Mouse (Mus musculus): Measurements from ENCODE around the gene Aaed1. TPM values are rescaled to one million over a fixed set of nuclear protein-coding genes. Genes with fewer than 3 reads are reported as not detected.
"Not testable (repeated sequence)": the region's sequence is repeated elsewhere in the genome, so short reads cannot be mapped to it uniquely, and the experiment has no call there.

Gene Aaed1
- total and polyA plus RNA-seq, 3 experiments, result 4.2 to 29.9 (median 16.0) TPM

- ATAC-seq (ENCODE audit: extremely low read depth, insufficient number of reproducible peaks, low FRiP score, poor library complexity, severe bottlenecking), result no peak
- Histone ChIP-seq H3K27me3 (ENCODE audit: insufficient read depth, low read length) (0 out of 2 replicates have a peak, but pooled peaks cover 3% of the 10 kb centered on the region), H3K4me3 (ENCODE audit: low read depth, low read length) (no peak overlapping the region), H3K9me3 (replicated peaks) (no peaks in the 10 kb centered on the region), H3K4me1 (ENCODE audit: insufficient read depth, low read depth, low read length) (no peaks in the 10 kb centered on the region), H3K36me3 (replicated peaks) (no peaks in the 10 kb centered on the region)
- no peak for DNase-seq (ENCODE audit: low spot score)
- no peak for TF ChIP-seq GATA1 (IDR thresholded peaks at IDR 0.05; ENCODE audit: borderline replicate concordance, low read length)
- TF ChIP-seq TAL1 (conservative IDR thresholded peaks at IDR 0.05; ENCODE audit: low read depth, low read length), result no peak
- no peak for TF ChIP-seq POLR2AphosphoS5 (IDR thresholded peaks at IDR 0.05; ENCODE audit: insufficient replicate concordance, low read depth, low read length)
- no peak for TF ChIP-seq CTCF (IDR thresholded peaks at IDR 0.05; ENCODE audit: low read depth, low read length)
- no peak for TF ChIP-seq GATA2 (IDR thresholded peaks at IDR 0.05; ENCODE audit: borderline replicate concordance, low read depth, low read length)
Measured at GRCm38 (mm10) chr13:64264586-64264985, 47.9 kb downstream of the Aaed1 start.

- Histone ChIP-seq H3K4me1 (ENCODE audit: insufficient read depth, low read depth, low read length) (no peaks in the 10 kb centered on the region), H3K9me3 (replicated peaks) (no peaks in the 10 kb centered on the region), H3K36me3 (replicated peaks) (no peaks in the 10 kb centered on the region), H3K27me3 (ENCODE audit: insufficient read depth, low read length) (no peaks in the 10 kb centered on the region), H3K4me3 (ENCODE audit: low read depth, low read length) (no peak overlapping the region)
- TF ChIP-seq POLR2AphosphoS5 (IDR thresholded peaks at IDR 0.05; ENCODE audit: insufficient replicate concordance, low read depth, low read length), result no peak
- no peak for TF ChIP-seq GATA2 (IDR thresholded peaks at IDR 0.05; ENCODE audit: borderline replicate concordance, low read depth, low read length)
- no peak for TF ChIP-seq GATA1 (IDR thresholded peaks at IDR 0.05; ENCODE audit: borderline replicate concordance, low read length)
- no peak for TF ChIP-seq CTCF (IDR thresholded peaks at IDR 0.05; ENCODE audit: low read depth, low read length)
- TF ChIP-seq TAL1 (conservative IDR thresholded peaks at IDR 0.05; ENCODE audit: low read depth, low read length), result no peak
- ATAC-seq (ENCODE audit: extremely low read depth, insufficient number of reproducible peaks, low FRiP score, poor library complexity, severe bottlenecking) (no peak), DNase-seq (ENCODE audit: low spot score) (no peak)
Measured at GRCm38 (mm10) chr13:64259903-64260302, 52.6 kb downstream of the Aaed1 start.

- Histone ChIP-seq H3K4me3 (ENCODE audit: low read depth, low read length) (no peak overlapping the region), H3K9me3 (replicated peaks) (no peaks in the 10 kb centered on the region), H3K27me3 (ENCODE audit: insufficient read depth, low read length) (no peaks in the 10 kb centered on the region), H3K4me1 (ENCODE audit: insufficient read depth, low read depth, low read length) (no peaks in the 10 kb centered on the region), H3K36me3 (replicated peaks) (no peaks in the 10 kb centered on the region)
- ATAC-seq (ENCODE audit: extremely low read depth, insufficient number of reproducible peaks, low FRiP score, poor library complexity, severe bottlenecking) (no peak), DNase-seq (ENCODE audit: low spot score) (no peak)
- TF ChIP-seq GATA1 (IDR thresholded peaks at IDR 0.05; ENCODE audit: borderline replicate concordance, low read length) (no peak), POLR2AphosphoS5 (IDR thresholded peaks at IDR 0.05; ENCODE audit: insufficient replicate concordance, low read depth, low read length) (no peak), CTCF (IDR thresholded peaks at IDR 0.05; ENCODE audit: low read depth, low read length) (no peak), TAL1 (conservative IDR thresholded peaks at IDR 0.05; ENCODE audit: low read depth, low read length) (no peak), GATA2 (IDR thresholded peaks at IDR 0.05; ENCODE audit: borderline replicate concordance, low read depth, low read length) (no peak)
Measured at GRCm38 (mm10) chr13:64258516-64258821, 54.0 kb downstream of the Aaed1 start.

GRCm38 (mm10) chr13:64257814-64258515 lies 54.5 kb downstream of the Aaed1 start:
- Histone ChIP-seq H3K4me3 (ENCODE audit: low read depth, low read length) (no peak overlapping the region), H3K36me3 (replicated peaks) (no peaks in the 10 kb centered on the region), H3K27me3 (ENCODE audit: insufficient read depth, low read length) (no peaks in the 10 kb centered on the region), H3K9me3 (replicated peaks) (no peaks in the 10 kb centered on the region), H3K4me1 (ENCODE audit: insufficient read depth, low read depth, low read length) (no peaks in the 10 kb centered on the region)
- DNase-seq (ENCODE audit: low spot score) (no peak), ATAC-seq (ENCODE audit: extremely low read depth, insufficient number of reproducible peaks, low FRiP score, poor library complexity, severe bottlenecking) (no peak)
- no peak for TF ChIP-seq POLR2AphosphoS5 (IDR thresholded peaks at IDR 0.05; ENCODE audit: insufficient replicate concordance, low read depth, low read length)
- no peak for TF ChIP-seq CTCF (IDR thresholded peaks at IDR 0.05; ENCODE audit: low read depth, low read length)
- no peak for TF ChIP-seq GATA2 (IDR thresholded peaks at IDR 0.05; ENCODE audit: borderline replicate concordance, low read depth, low read length)
- TF ChIP-seq GATA1 (IDR thresholded peaks at IDR 0.05; ENCODE audit: borderline replicate concordance, low read length), result no peak
- no peak for TF ChIP-seq TAL1 (conservative IDR thresholded peaks at IDR 0.05; ENCODE audit: low read depth, low read length)

GRCm38 (mm10) chr13:64257010-64257813 lies 55.3 kb downstream of the Aaed1 start:
- no peaks in the 10 kb centered on the region for H3K36me3 ChIP-seq (replicated peaks)
- no peaks in the 10 kb centered on the region for H3K9me3 ChIP-seq (replicated peaks)
- H3K4me1 ChIP-seq (ENCODE audit: insufficient read depth, low read depth, low read length), result peaks cover under 1% of the 10 kb centered on the region; the same call in 1 of the 2 replicates
- DNase-seq (ENCODE audit: low spot score) (no peak), ATAC-seq (ENCODE audit: extremely low read depth, insufficient number of reproducible peaks, low FRiP score, poor library complexity, severe bottlenecking) (no peak)
- no peaks in the 10 kb centered on the region for H3K27me3 ChIP-seq (ENCODE audit: insufficient read depth, low read length)
- H3K4me3 ChIP-seq (ENCODE audit: low read depth, low read length), result no peak overlapping the region
- no peak for TF ChIP-seq POLR2AphosphoS5 (IDR thresholded peaks at IDR 0.05; ENCODE audit: insufficient replicate concordance, low read depth, low read length)
- TF ChIP-seq TAL1 (conservative IDR thresholded peaks at IDR 0.05; ENCODE audit: low read depth, low read length), result no peak
- no peak for TF ChIP-seq GATA2 (IDR thresholded peaks at IDR 0.05; ENCODE audit: borderline replicate concordance, low read depth, low read length)
- TF ChIP-seq CTCF (IDR thresholded peaks at IDR 0.05; ENCODE audit: low read depth, low read length), result no peak
- no peak for TF ChIP-seq GATA1 (IDR thresholded peaks at IDR 0.05; ENCODE audit: borderline replicate concordance, low read length)

GRCm38 (mm10) chr13:64254185-64254584 lies 58.3 kb downstream of the Aaed1 start:
- H3K27me3 ChIP-seq (ENCODE audit: insufficient read depth, low read length); H3K36me3 ChIP-seq (replicated peaks); H3K9me3 ChIP-seq (replicated peaks); ATAC-seq (ENCODE audit: extremely low read depth, insufficient number of reproducible peaks, low FRiP score, poor library complexity, severe bottlenecking); H3K4me3 ChIP-seq (ENCODE audit: low read depth, low read length); DNase-seq (ENCODE audit: low spot score): not testable (repeated sequence)
- H3K4me1 ChIP-seq (ENCODE audit: insufficient read depth, low read depth, low read length), result peaks cover 10% of the 10 kb centered on the region

Measured in G1E (cell line).